ENCODE assay signal across 8 mouse cellular contexts in the genomic region with DNA sequence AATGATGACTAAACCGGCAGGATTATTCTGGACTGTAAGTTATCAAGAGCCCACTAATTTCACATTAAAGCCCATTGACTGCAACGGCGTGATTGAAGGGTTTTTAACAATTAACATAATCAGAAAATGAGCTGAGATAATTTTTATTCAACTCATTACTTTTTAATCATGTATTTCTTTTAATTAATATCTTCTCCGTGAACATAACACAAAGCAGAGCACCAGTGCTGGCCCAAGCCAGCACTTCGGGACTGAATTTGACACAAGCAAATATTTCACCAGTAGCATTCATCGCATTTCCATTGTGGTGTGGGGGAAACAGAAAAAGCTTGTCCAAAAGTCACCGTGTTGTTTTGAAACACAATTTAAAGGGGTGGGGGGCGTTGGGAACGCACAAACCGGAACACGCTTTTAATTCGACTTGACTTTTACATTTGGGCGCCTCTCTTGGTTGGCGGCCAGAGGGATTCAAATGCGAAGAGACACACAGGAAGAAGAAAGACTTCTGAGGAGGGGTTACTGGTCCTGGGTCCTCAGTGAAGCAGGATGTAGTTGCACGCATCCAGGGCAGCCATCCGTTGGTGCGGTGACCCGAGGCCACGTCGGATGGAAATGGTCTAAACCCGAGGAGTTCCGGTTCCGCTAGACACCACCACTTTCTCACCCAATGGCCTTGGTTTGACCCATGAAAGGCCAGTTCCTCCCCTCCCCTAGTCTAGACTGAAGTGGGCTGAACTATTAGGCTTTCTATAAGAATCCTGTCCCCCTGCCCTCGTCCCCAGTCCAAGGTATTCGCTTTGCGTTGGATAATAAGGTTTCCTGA. TPM values are rescaled to one million over a fixed set of nuclear protein-coding genes. Genes with fewer than 3 reads are reported as not detected.
DNase-seq lines count a peak whose midpoint lies in the region; ATAC-seq and TF ChIP-seq lines count a peak whose summit lies in the region.

No protein-coding gene starts in this region.

- no peak overlapping the region for H3K27ac ChIP-seq in forebrain, embryonic 14.5 days (ENCODE audit: low read depth, low read length)
- no peak overlapping the region for H3K27ac ChIP-seq in limb, embryonic 14.5 days (replicated peaks; ENCODE audit: low read depth, low read length)

- ATAC-seq in forebrain, embryonic 14.5 days, result no peak
- ATAC-seq in limb, embryonic 14.5 days (ENCODE audit: low FRiP score, low read depth), result no peak

- H3K4me1 ChIP-seq in forebrain, embryonic 14.5 days (ENCODE audit: control insufficient read depth, insufficient read depth, low read length), result peaks cover 46% of the 10 kb centered on the region
- peaks cover 12% of the 10 kb centered on the region; the same call in 1 of the 2 replicates for H3K4me1 ChIP-seq in limb, embryonic 14.5 days (ENCODE audit: control insufficient read depth, insufficient read depth, low read length)

- TF ChIP-seq POLR2A in limb, embryonic 14.5 days (IDR thresholded peaks at IDR 0.05; ENCODE audit: borderline replicate concordance, extremely low read depth, insufficient read depth, insufficient read length), result no peak

- H3K36me3 ChIP-seq in forebrain, embryonic 14.5 days (ENCODE audit: control insufficient read depth, insufficient read depth, low read length), result no peaks in the 10 kb centered on the region
- no peaks in the 10 kb centered on the region for H3K36me3 ChIP-seq in limb, embryonic 14.5 days (ENCODE audit: control insufficient read depth, insufficient read depth, low read length)

- H3K4me2 ChIP-seq in forebrain, embryonic 14.5 days (ENCODE audit: low read length), result peak overlapping the region; percentile 69
- H3K4me2 ChIP-seq in limb, embryonic 14.5 days (replicated peaks; ENCODE audit: low read depth, low read length, severe bottlenecking), result peak overlapping the region; percentile 18; the same call in 1 of the 2 replicates

- H3K27me3 ChIP-seq in forebrain, embryonic 14.5 days (replicated peaks; ENCODE audit: control insufficient read depth, insufficient read depth, low read length), result 0 out of 2 replicates have a peak, but pooled peaks cover 3% of the 10 kb centered on the region
- peaks cover 62% of the 10 kb centered on the region for H3K27me3 ChIP-seq in limb, embryonic 14.5 days (ENCODE audit: control insufficient read depth, insufficient read depth, low read length)

- peak; percentile 13 to 16 for DNase-seq in spleen, postnatal 36 days (ENCODE audit: low spot score in 2 of 2)
- no peak for DNase-seq in spleen, postnatal 14 days (ENCODE audit: low spot score in 2 of 2)
- peak; percentile 56 for DNase-seq in forebrain, embryonic 14.5 days (ENCODE audit: low spot score)
- DNase-seq in limb, embryonic 14.5 days (ENCODE audit: low spot score), result peak; percentile 3
- DNase-seq in neural tube, embryonic 10.5 days (ENCODE audit: extremely low spot score, low spot score), result peak; percentile 71
- DNase-seq in ovary, adult 18-20 months (ENCODE audit: low spot score), result no peak
- no peak for DNase-seq in ovary, postnatal 14 days (ENCODE audit: low spot score)
- no peak for DNase-seq in urinary bladder, adult 2 months (ENCODE audit: low spot score)

- peak overlapping the region; percentile 33 for H3K4me3 ChIP-seq in forebrain, embryonic 14.5 days (ENCODE audit: low read depth, low read length)
- H3K4me3 ChIP-seq in limb, embryonic 14.5 days (replicated peaks; ENCODE audit: low read length), result 0 out of 2 replicates have a peak overlapping the region, but pooled peaks have one; percentile 2

- peak overlapping the region; percentile 32; the same call in 1 of the 2 replicates for H3K9ac ChIP-seq in forebrain, embryonic 14.5 days (ENCODE audit: low read length)
- H3K9ac ChIP-seq in limb, embryonic 14.5 days (ENCODE audit: low read depth, low read length, severe bottlenecking), result no peak overlapping the region

- 11% methylated on average over 27 of the region's 27 CpGs for WGBS in forebrain, embryonic 14.5 days
- WGBS in limb, embryonic 14.5 days, result 2% methylated on average over 27 of the region's 27 CpGs

- no peaks in the 10 kb centered on the region for H3K9me3 ChIP-seq in forebrain, embryonic 14.5 days (replicated peaks; ENCODE audit: control insufficient read depth, low read length)
- no peaks in the 10 kb centered on the region for H3K9me3 ChIP-seq in limb, embryonic 14.5 days (ENCODE audit: control insufficient read depth, low read length)

RNA-seq across cellular contexts. Expression of a gene that starts 52.9 kb away (rescaled TPM):
- polyA plus RNA-seq in forebrain, embryonic 14.5 days (2014; fragmentation: Nextera tagmentation; extraction: Ambion mirVana), result 54.2 and 54.9 TPM in 2 replicates
- polyA plus RNA-seq in limb, embryonic 14.5 days (2012; rRNA removed), result 6.9 and 7.9 TPM in 2 replicates
- 12.0 and 12.1 TPM in 2 replicates for polyA plus RNA-seq in limb, embryonic 14.5 days (2014; fragmentation: Nextera tagmentation; extraction: Ambion mirVana)
- 30.1 and 33.5 TPM in 2 replicates for polyA plus RNA-seq in urinary bladder, adult 2 months (2012; rRNA removed)

RNA-seq across cellular contexts. Expression of a gene that starts 53.1 kb away (rescaled TPM):
- 33.2 and 39.4 TPM in 2 replicates for polyA plus RNA-seq in forebrain, embryonic 14.5 days (2014; fragmentation: Nextera tagmentation; extraction: Ambion mirVana)
- polyA plus RNA-seq in limb, embryonic 14.5 days (2012; rRNA removed), result 0.01 and 0.15 TPM in 2 replicates
- not detected in 2 replicates for polyA plus RNA-seq in limb, embryonic 14.5 days (2014; fragmentation: Nextera tagmentation; extraction: Ambion mirVana)
- polyA plus RNA-seq in urinary bladder, adult 2 months (2012; rRNA removed), result not detected in 2 replicates

Comparison
In these comparisons a context has a peak if more than half of its experiments do, and no peak if none do; other contexts are left out.
1. DNase-seq: peak in spleen, postnatal 36 days (2 of 2), forebrain, embryonic 14.5 days (single experiment), limb, embryonic 14.5 days (single experiment) and neural tube, embryonic 10.5 days (single experiment); none in spleen, postnatal 14 days (0 of 2), ovary, adult 18-20 months (single experiment), ovary, postnatal 14 days (single experiment) and urinary bladder, adult 2 months (single experiment).
2. RNA of a gene that starts 53.1 kb away (polyA plus RNA-seq): 33.2 to 39.4 TPM in forebrain, embryonic 14.5 days; 0.01 to 0.15 TPM in limb, embryonic 14.5 days and not detected in urinary bladder, adult 2 months; every median in the first group is over 10 times any median in the second.